Mouse (Mus musculus) right cerebral cortex, adult 18-20 months (tissue): ENCODE measurements around the gene Prkra.

ENCODE experiments used
- DNase-seq: peaks from one replicate; pipeline ENCODE4 v3.0.0; 2022; ENCODE audit warnings: mixed read lengths

Prkra gene

GRCm38 (mm10) chr2:76647883-76648570 is at the start of gene Prkra, which contains the start of gene Pjvk:
Gene Prkra (minus strand): TSS chr2:76648015.
Gene Pjvk (plus strand): TSS chr2:76648476.
- peak; percentile 97 for DNase-seq

- no peak for DNase-seq
These were observed 47.5 kb upstream of the Prkra start for GRCm38 (mm10) chr2:76695290-76695689.

GRCm38 (mm10) chr2:76693765-76694164 is 46.0 kb upstream of the Prkra start:
- no peak for DNase-seq

DNA sequence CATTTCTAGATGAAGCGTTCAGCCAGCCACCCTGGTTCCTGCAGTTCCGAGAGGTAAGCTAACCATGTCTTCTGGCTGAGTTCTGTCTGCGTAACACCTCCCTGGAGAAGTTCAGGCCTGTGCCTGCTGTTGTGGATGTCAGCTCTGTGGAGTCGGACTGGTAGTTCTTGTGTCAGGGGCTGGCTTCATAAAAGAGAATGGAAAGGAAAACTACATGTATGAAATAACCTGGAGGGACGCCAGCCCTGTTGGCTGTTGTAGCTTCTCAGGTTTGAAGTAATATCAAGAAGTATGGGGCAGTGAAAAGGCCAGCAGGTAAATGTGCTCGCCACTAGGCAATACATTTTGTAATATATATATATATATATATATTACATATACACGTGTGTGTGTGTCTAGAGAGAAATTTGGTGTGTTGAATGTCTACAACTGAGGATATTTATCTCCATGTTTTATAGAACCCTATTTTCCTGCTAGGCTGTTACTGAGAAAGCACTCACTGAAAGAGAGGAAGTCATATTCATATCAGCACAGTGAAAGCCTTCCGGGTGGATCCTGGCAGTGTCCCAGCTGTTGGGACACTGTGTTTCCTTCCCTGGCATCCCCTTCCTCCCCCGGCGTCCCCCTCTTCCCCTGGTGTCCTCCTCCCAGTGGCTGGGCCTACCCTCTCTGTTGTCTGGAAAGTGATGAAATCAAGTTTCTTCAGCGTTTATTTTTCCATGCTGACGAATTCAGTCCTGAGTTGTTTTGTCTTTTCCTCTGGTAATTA is 42.8 kb upstream of the Prkra start:
- DNase-seq = no peak

DNA sequence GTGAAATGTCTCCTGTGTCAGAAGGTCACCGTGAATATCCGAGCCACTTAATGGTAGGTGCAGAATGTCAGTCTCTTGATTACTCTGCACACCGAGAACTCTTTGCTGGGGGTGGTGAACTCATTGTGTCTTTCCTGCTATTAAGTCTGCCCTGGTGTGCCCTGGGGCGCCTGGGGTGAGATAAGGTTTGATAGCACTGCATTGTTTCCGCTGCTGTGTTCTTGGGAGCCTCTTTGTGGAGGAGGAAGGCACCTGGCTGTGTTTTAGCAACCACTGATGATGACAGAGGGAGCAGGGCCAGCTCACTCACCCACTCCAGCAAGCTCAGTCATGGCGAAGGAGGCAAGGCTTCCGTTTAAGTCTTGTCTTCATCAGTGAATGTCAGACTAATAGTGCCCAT is 40.3 kb upstream of the Prkra start:
- DNase-seq = no peak

GRCm38 (mm10) chr2:76687608-76688007 is 39.8 kb upstream of the Prkra start:
- DNase-seq = no peak

DNA sequence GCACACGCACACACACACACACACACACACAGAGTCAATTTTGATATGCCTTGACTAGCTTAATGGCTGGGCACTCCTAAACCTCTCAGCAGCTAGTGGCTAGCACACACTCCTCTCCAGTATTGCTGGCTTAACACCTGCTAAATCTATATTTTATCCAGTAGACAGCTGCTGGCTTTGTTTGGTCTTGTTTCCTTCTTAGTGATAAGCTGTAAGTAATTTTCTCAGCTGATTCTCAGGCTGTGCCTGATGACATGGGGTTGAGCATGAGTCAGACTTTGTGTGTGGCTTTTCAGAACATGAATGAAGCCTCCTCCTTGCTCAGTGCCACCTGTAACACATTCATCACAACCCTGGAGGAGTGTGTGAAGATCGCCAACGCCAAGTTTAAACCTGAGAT is 39.2 kb upstream of the Prkra start:
- DNase-seq = peak; percentile 24

- DNase-seq = no peak
These were observed 34.5 kb upstream of the Prkra start for GRCm38 (mm10) chr2:76682301-76682700.

- DNase-seq = no peak
These were observed 28.8 kb upstream of the Prkra start for GRCm38 (mm10) chr2:76676401-76677226.

- no peak for DNase-seq
These were observed 28.1 kb upstream of the Prkra start for GRCm38 (mm10) chr2:76675949-76676348.

GRCm38 (mm10) chr2:76675451-76675850 is 27.6 kb upstream of the Prkra start:
- DNase-seq = no peak

GRCm38 (mm10) chr2:76674725-76675427 is 27.1 kb upstream of the Prkra start, which contains the start of gene Plekha3:
Gene Plekha3 (plus strand): TSS chr2:76675281.
- DNase-seq = peak; percentile 88

- DNase-seq = no peak
These were observed 25.8 kb upstream of the Prkra start for GRCm38 (mm10) chr2:76673472-76674081.

GRCm38 (mm10) chr2:76672966-76673392 is 25.2 kb upstream of the Prkra start, which contains the start of gene Fkbp7:
Gene Fkbp7 (minus strand): TSS chr2:76673116.
- DNase-seq = peak; percentile 88

GRCm38 (mm10) chr2:76672134-76672745 is 24.4 kb upstream of the Prkra start:
- no peak for DNase-seq

DNA sequence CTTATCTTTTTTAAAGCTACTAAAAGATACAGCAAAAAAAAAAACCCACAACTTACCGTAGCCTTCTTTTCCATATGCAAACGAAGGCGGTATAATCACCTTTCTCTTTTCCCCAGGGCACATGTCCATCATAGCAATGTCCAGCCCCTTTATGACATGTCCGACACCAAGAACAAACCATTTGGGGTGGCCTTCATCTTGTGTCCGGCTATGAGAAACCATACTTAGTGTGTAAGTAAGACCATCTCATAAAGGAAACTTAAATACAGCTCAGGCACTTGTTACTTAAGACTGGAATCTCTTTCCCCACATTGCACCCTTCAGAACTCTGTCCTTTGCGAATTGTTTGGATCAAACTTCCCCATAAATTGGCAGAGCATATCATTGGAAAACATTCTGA is 23.8 kb upstream of the Prkra start:
- no peak for DNase-seq

GRCm38 (mm10) chr2:76667200-76667599 is 19.4 kb upstream of the Prkra start:
- DNase-seq = no peak

GRCm38 (mm10) chr2:76665531-76665930 is 17.7 kb upstream of the Prkra start:
- DNase-seq = no peak

- no peak for DNase-seq
These were observed 11.6 kb upstream of the Prkra start for GRCm38 (mm10) chr2:76659419-76659818.

DNA sequence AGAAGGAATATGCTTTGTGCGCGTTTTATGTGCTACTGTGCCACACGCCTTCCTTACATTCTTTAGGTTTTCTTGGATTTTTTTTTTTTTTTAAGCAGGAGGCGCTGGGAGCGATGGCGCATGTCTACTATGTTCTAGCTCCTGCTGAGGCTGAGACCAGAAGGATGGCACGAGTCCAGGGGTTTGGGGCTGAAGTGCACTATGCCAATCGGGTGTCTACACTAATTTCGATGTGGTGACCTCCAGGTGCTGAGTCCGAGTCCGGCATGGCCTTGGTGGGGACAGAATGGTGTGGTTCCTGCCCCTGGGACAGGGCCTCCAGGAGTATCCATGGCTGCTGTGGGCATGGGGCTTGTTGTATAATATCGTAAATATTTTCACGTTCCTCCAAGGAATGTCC is 10.7 kb upstream of the Prkra start:
- DNase-seq = no peak

DNA sequence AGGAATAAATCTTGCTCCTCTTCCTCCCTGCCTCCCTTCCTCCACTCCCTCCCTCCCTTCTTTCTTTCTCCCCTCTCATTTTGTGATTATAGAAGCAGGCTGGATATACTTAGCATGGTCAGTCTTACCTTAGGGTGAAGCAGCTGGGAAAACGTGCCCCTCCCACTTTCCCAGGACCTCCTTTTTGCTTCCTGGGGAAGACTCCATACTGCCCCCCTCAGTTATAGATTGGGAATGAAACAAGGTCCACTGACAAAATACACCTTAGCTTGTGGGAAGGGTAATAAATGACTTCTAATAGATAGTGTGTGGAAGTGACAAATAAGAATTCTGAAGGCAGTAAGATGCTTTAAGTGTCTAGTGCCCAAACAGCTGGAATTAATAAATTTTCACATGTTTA is 8.2 kb upstream of the Prkra start:
- no peak for DNase-seq

DNA sequence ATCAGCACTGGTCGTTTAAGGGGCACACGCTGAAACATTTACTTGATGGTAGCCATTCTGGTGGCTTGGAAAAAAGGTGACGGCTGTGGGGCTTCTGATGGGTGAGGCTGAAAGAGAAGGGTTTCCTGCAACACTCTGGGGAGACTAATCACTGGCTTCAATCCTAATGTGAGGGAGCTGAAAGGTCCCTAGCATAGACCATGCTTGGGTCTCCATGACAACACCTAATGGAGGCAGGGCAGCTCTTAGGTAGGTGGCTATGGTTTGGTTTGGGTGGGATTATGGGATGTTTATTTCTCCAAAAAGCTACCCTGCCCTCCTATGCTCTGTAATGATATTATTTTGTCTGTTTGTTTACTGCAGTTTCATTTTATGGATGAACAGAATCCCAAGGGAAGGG is 7.6 kb upstream of the Prkra start:
- no peak for DNase-seq
